Mouse (Mus musculus): Measurements from ENCODE around the gene Eif4e1b. TPM values are rescaled to one million over a fixed set of nuclear protein-coding genes. Genes with fewer than 3 reads are reported as not detected.

The Eif4e1b gene
- polyA plus RNA-seq (2015; fragmentation: Nextera tagmentation; extraction: Ambion mirVana), result not detected in 2 replicates

DNA sequence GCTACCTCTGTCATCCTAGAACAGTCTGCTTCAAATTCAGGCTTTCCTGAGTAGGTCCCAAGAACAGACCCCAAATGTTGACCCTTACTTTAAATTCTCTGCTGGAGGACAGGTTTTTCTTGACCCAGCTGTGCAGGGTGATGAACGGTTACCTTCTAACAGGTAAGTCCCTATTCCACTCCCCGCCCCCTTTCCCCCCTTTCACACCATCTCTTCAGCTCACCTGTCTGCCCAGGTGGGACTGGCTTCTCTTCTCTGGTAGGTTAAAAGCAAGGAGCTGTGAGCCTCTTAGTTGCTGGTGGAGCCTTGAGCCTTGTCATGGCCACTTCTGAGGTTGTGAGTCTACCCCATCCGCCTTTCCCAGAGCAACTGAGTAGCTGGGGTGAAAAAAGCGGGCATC lies at the start of gene Eif4e1b:
TSS of gene Eif4e1b (plus strand) at position 301 of the 400 bp plus-strand sequence.
- Histone ChIP-seq H3K27me3 (ENCODE audit: insufficient read depth, low read length) (no peaks in the 10 kb centered on the region), H3K4me3 (ENCODE audit: low read length) (no peak within 1 kb of the TSS), H3K27ac (ENCODE audit: low read length) (no peak within 1 kb of the TSS), H3K9ac (replicated peaks; ENCODE audit: low read length) (no peak within 1 kb of the TSS), H3K4me1 (ENCODE audit: insufficient read depth, low read length) (no peaks in the 10 kb centered on the region), H3K4me2 (replicated peaks; ENCODE audit: low read depth, low read length) (no peak within 1 kb of the TSS), H3K36me3 (ENCODE audit: insufficient read depth, low read length) (no peaks in the 10 kb centered on the region), H3K9me3 (ENCODE audit: low read length) (no peaks in the 10 kb centered on the region)
- no peak for ATAC-seq (ENCODE audit: low FRiP score, low TSS enrichment)
- 91% methylated on average over 4 of the region's 4 CpGs for WGBS

DNA sequence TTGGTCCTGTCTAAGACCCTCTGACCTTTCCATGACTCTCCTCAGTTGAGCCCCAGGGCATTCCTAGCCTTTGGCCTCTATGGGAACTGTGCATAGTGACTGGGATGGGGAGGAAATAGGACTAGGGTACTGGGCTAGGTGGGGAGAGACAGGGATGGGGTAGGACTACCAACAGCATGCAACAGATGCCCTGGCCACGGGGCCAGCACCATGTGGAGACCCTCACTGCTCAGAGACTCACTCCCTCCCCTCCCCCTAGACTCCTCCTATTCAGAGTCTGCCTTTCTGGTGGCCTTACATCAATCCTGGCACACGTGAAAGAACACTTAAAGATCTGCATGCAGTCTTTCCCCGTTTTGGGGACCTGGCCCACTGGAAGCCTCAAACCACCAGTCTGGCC lies 46.9 kb upstream of the Eif4e1b start:
- no peaks in the 10 kb centered on the region for H3K36me3 ChIP-seq (ENCODE audit: insufficient read depth, low read length)
- no peak overlapping the region for H3K27ac ChIP-seq (ENCODE audit: low read length)
- 25% methylated on average over 3 of the region's 3 CpGs for WGBS
- peaks cover 44% of the 10 kb centered on the region for H3K27me3 ChIP-seq (ENCODE audit: insufficient read depth, low read length)
- peaks cover 10% of the 10 kb centered on the region; the same call in 1 of the 2 replicates for H3K4me1 ChIP-seq (ENCODE audit: insufficient read depth, low read length)
- no peak overlapping the region; the same call in 1 of the 2 replicates for H3K9ac ChIP-seq (replicated peaks; ENCODE audit: low read length)
- H3K9me3 ChIP-seq (ENCODE audit: low read length), result no peaks in the 10 kb centered on the region
- peak overlapping the region; percentile 49 for H3K4me3 ChIP-seq (ENCODE audit: low read length)
- peak; percentile 41; the same call in 1 of the 2 replicates for ATAC-seq (ENCODE audit: low FRiP score, low TSS enrichment)
- H3K4me2 ChIP-seq (replicated peaks; ENCODE audit: low read depth, low read length), result no peak overlapping the region; the same call in 1 of the 2 replicates

DNA sequence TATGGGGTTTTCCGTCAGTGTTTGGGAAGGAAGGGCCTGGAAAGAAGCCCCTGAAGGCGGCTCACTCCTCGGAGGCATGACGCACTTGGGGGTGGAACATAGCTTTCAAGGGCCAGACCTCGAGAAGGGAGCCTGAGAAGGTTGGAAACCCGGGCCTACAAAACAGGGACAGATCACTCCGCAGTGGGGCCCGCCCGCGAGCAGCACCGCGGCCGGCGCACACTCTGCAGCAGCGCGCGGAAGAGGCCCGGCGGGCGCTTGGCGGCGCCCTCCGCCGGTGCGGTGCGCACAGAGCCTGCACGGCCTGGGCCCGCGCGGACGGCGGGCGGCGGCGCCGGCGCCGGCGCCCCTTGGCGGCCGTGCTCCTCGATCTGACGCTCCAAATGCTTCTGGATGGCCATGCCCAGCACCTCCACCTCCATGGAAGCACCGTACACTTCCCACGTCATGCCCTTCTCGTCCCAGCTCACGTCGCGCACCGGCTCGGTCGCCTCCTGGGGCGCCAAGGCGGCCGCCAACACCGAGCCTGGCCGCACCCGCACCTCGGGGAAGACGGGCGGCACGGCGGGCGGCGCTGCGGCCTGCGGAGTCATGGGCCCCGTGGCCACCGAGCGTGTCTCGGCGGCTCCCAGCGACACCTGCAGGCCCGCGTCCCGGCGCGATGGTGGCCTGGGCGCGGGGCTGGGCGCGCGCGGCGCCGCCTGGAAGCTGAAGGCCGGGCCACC lies 46.1 kb upstream of the Eif4e1b start:
- Histone ChIP-seq H3K9me3 (ENCODE audit: low read length) (no peaks in the 10 kb centered on the region), H3K27ac (ENCODE audit: low read length) (no peak overlapping the region), H3K36me3 (ENCODE audit: insufficient read depth, low read length) (no peaks in the 10 kb centered on the region), H3K4me3 (ENCODE audit: low read length) (peak overlapping the region; percentile 49), H3K4me1 (ENCODE audit: insufficient read depth, low read length) (peaks cover 10% of the 10 kb centered on the region; the same call in 1 of the 2 replicates), H3K4me2 (replicated peaks; ENCODE audit: low read depth, low read length) (peak overlapping the region; percentile 70), H3K9ac (replicated peaks; ENCODE audit: low read length) (peak overlapping the region; percentile 48), H3K27me3 (ENCODE audit: insufficient read depth, low read length) (peaks cover 44% of the 10 kb centered on the region)
- ATAC-seq (ENCODE audit: low FRiP score, low TSS enrichment), result peak; percentile 86
- WGBS, result under 1% methylated on average over 70 of the region's 87 CpGs

DNA sequence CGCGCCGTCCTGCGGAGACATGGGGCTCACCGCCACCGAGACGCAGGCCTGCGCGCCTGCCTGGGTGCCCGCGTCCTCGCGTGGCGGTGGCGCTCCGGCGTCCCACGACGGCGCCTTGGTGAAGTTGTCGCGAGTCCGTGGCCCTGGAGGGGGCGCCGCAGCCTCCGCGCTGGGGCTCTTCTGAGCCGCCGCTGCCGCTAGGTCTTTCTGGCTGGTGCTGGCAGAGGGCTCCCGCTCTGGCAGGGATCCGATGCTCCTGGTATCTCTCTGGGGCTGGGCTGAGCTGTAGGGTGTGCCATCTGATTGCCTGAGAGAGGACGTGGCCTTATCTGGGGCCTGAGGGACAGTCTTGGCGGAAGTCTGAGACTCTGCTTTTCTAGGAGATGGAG lies 45.6 kb upstream of the Eif4e1b start:
- H3K9ac ChIP-seq (replicated peaks; ENCODE audit: low read length), result no peak overlapping the region
- H3K9me3 ChIP-seq (ENCODE audit: low read length), result no peaks in the 10 kb centered on the region
- peaks cover 10% of the 10 kb centered on the region; the same call in 1 of the 2 replicates for H3K4me1 ChIP-seq (ENCODE audit: insufficient read depth, low read length)
- H3K27ac ChIP-seq (ENCODE audit: low read length), result no peak overlapping the region
- 2% methylated on average over 30 of the region's 34 CpGs for WGBS
- H3K27me3 ChIP-seq (ENCODE audit: insufficient read depth, low read length), result peaks cover 44% of the 10 kb centered on the region
- H3K4me3 ChIP-seq (ENCODE audit: low read length), result peak overlapping the region; percentile 49
- no peak for ATAC-seq (ENCODE audit: low FRiP score, low TSS enrichment)
- no peaks in the 10 kb centered on the region for H3K36me3 ChIP-seq (ENCODE audit: insufficient read depth, low read length)
- H3K4me2 ChIP-seq (replicated peaks; ENCODE audit: low read depth, low read length), result peak overlapping the region; percentile 70

DNA sequence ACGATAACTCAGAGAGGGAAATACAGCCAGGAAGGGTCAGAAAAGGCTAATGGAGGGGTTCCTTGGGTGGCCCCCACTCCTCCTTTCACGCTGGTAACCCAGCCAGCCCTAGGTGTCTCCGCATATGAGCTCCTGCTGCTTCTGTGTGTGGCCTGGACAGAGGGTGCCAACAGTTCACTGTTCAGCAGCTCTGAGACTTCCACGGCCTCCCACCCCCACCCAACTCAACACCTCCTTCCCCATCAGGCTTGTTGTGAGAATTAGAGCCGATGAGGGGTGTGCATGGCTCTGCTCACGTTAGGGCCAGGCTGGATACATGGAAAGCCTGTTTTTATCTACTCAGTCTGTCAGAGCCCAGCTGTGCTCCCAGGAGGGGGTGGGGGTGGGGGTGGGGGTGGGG lies 37.7 kb upstream of the Eif4e1b start:
- H3K27me3 ChIP-seq (ENCODE audit: insufficient read depth, low read length), result peaks cover 33% of the 10 kb centered on the region
- no peak overlapping the region for H3K9ac ChIP-seq (replicated peaks; ENCODE audit: low read length)
- WGBS, result 44% methylated on average over 6 of the region's 6 CpGs
- H3K9me3 ChIP-seq (ENCODE audit: low read length), result no peaks in the 10 kb centered on the region
- no peak for ATAC-seq (ENCODE audit: low FRiP score, low TSS enrichment)
- no peak overlapping the region for H3K27ac ChIP-seq (ENCODE audit: low read length)
- H3K36me3 ChIP-seq (ENCODE audit: insufficient read depth, low read length), result no peaks in the 10 kb centered on the region
- no peak overlapping the region for H3K4me2 ChIP-seq (replicated peaks; ENCODE audit: low read depth, low read length)
- H3K4me3 ChIP-seq (ENCODE audit: low read length), result no peak overlapping the region
- peaks cover 5% of the 10 kb centered on the region for H3K4me1 ChIP-seq (ENCODE audit: insufficient read depth, low read length)

DNA sequence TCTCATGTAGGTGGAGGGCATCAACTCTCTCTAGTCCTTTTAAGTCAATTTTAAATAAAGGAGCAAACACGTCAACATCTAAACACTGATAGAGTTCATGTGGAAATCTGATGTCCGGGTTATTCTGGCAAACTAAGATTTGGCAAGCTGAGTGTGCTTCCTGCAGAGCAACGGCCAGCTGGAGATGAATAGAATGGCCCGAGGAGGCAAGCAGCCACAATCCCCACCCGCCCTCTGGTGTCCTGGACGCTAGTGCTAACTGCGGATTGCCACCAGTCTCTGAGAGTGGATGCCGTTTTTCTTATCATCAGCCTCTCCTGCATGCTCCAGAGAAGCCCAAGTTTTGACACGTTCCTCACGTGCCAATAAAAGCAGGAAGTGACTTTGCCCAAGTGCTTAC lies 36.9 kb upstream of the Eif4e1b start:
- Histone ChIP-seq H3K27ac (ENCODE audit: low read length) (no peak overlapping the region), H3K4me3 (ENCODE audit: low read length) (no peak overlapping the region), H3K4me2 (replicated peaks; ENCODE audit: low read depth, low read length) (no peak overlapping the region), H3K36me3 (ENCODE audit: insufficient read depth, low read length) (no peaks in the 10 kb centered on the region), H3K4me1 (ENCODE audit: insufficient read depth, low read length) (peaks cover 5% of the 10 kb centered on the region), H3K27me3 (ENCODE audit: insufficient read depth, low read length) (peaks cover 33% of the 10 kb centered on the region), H3K9me3 (ENCODE audit: low read length) (no peaks in the 10 kb centered on the region), H3K9ac (replicated peaks; ENCODE audit: low read length) (no peak overlapping the region)
- WGBS, result 50% methylated on average over 10 of the region's 10 CpGs
- ATAC-seq (ENCODE audit: low FRiP score, low TSS enrichment), result no peak

DNA sequence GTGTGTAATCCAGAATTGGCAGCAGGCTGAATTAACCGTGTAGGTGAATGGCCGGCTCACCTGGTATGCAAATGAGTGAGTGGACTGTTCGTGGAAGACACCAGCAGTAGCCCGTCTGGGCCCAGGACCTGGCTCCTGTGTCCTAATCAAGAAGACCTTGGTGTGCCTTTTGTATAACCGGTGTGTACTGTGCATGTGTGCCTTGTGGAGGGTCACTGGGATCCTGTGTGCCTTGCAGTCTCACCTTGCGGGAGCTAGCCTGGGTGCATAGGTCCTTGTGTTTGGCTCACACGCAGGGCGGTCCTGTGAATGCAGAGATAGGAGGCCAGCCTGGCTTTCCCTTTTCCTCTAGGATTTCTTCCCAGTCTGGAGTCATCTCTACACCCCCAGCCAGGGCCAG lies 35.6 kb upstream of the Eif4e1b start:
- Histone ChIP-seq H3K27ac (ENCODE audit: low read length) (no peak overlapping the region), H3K27me3 (ENCODE audit: insufficient read depth, low read length) (peaks cover 33% of the 10 kb centered on the region), H3K9ac (replicated peaks; ENCODE audit: low read length) (no peak overlapping the region), H3K4me3 (ENCODE audit: low read length) (no peak overlapping the region), H3K9me3 (ENCODE audit: low read length) (no peaks in the 10 kb centered on the region), H3K4me2 (replicated peaks; ENCODE audit: low read depth, low read length) (no peak overlapping the region), H3K36me3 (ENCODE audit: insufficient read depth, low read length) (no peaks in the 10 kb centered on the region), H3K4me1 (ENCODE audit: insufficient read depth, low read length) (peaks cover 5% of the 10 kb centered on the region)
- ATAC-seq (ENCODE audit: low FRiP score, low TSS enrichment), result no peak
- 83% methylated on average over 8 of the region's 8 CpGs for WGBS

DNA sequence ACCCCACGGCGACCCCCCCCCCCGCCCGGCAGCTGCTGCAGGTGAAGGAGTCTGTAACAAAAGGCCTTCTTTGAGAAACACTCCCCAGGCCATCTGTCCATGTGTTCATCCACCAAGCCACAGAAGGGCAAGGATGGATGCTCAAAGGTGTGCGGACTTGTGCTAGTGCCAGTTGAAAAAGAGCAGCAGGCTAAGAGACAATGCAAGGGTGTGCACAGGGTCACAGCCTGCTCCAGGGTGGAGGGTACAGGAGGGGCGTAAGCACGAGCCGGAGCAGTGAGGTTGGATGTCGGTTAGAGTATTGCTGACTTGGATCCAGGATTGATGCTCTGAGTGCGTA lies 35.1 kb upstream of the Eif4e1b start:
- no peaks in the 10 kb centered on the region for H3K36me3 ChIP-seq (ENCODE audit: insufficient read depth, low read length)
- peaks cover 5% of the 10 kb centered on the region for H3K4me1 ChIP-seq (ENCODE audit: insufficient read depth, low read length)
- H3K9ac ChIP-seq (replicated peaks; ENCODE audit: low read length), result no peak overlapping the region
- no peaks in the 10 kb centered on the region for H3K9me3 ChIP-seq (ENCODE audit: low read length)
- ATAC-seq (ENCODE audit: low FRiP score, low TSS enrichment), result peak; percentile 33
- peak overlapping the region; percentile 95 for H3K4me2 ChIP-seq (replicated peaks; ENCODE audit: low read depth, low read length)
- H3K27me3 ChIP-seq (ENCODE audit: insufficient read depth, low read length), result peaks cover 35% of the 10 kb centered on the region
- 46% methylated on average over 10 of the region's 10 CpGs for WGBS
- peak overlapping the region; percentile 57; the same call in 1 of the 2 replicates for H3K4me3 ChIP-seq (ENCODE audit: low read length)
- H3K27ac ChIP-seq (ENCODE audit: low read length), result no peak overlapping the region

DNA sequence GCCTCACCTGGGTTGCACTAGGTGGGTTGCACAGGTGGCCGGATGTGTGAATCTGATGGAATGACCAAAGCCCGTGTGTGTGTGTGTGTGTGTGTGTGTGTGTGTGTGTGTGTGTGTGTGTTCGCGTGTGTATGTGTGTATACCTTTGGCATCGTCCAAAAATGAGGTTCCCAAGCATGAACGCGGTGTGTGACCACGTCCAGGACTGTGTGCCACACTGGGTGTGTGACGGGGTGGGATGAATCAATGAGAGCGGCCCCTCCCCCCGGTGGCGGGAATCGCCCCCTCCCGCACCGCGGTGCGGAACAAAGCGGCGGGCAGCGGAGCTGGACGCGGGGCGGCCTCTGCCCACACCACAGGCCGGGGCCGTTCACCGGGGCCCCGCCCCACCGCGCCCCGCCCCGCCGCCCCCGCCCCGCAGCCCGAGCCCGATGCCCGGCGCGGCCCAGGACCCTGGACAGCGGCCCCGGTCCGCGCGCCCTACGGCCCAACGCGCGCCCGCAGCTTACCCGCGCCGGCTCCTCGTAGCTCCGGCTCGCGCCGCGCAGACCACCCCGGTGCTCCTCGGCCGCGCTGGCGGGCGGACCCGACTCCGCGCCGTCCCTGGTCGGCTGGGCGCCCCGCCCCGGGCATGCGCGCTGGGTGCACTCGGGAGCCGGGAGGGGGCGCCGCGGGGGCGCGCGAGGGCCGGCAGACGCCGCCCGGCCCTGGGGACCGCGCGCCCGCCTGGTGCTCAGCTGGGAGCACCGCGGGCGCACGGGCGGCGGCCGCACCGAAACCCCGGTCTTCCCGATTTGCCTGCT lies 34.5 kb upstream of the Eif4e1b start:
- 2% methylated on average over 64 of the region's 100 CpGs for WGBS
- H3K27me3 ChIP-seq (ENCODE audit: insufficient read depth, low read length), result peaks cover 37% of the 10 kb centered on the region
- H3K9ac ChIP-seq (replicated peaks; ENCODE audit: low read length), result no peak overlapping the region
- H3K36me3 ChIP-seq (ENCODE audit: insufficient read depth, low read length), result no peaks in the 10 kb centered on the region
- H3K4me3 ChIP-seq (ENCODE audit: low read length), result peak overlapping the region; percentile 57
- ATAC-seq (ENCODE audit: low FRiP score, low TSS enrichment), result peak; percentile 90
- H3K4me2 ChIP-seq (replicated peaks; ENCODE audit: low read depth, low read length), result peak overlapping the region; percentile 95
- H3K9me3 ChIP-seq (ENCODE audit: low read length), result no peaks in the 10 kb centered on the region
- H3K4me1 ChIP-seq (ENCODE audit: insufficient read depth, low read length), result peaks cover 5% of the 10 kb centered on the region
- H3K27ac ChIP-seq (ENCODE audit: low read length), result no peak overlapping the region

All from kidney, embryonic 16.5 days (tissue).